Mouse (Mus musculus): Measurements from ENCODE around the gene Atf6. TPM values are rescaled to one million over a fixed set of nuclear protein-coding genes. Genes with fewer than 3 reads are reported as not detected.
A peak's percentile ranks its signal among the peaks of the same experiment; 100 is the strongest.

The Atf6 gene
- polyA plus RNA-seq, 1 experiment, result 43.1 TPM

GRCm38 (mm10) chr1:170718133-170718810, 149.3 kb downstream of the Atf6 start:
- TF ChIP-seq POLR2A (IDR thresholded peaks at IDR 0.05; ENCODE audit: borderline replicate concordance, low read depth, low read length), result no peak
- no peak for TF ChIP-seq CTCF (IDR thresholded peaks at IDR 0.05; ENCODE audit: low read depth, low read length)
- H3K27ac ChIP-seq (ENCODE audit: insufficient read depth, low read depth, low read length), result no peak overlapping the region
- H3K4me3 ChIP-seq (ENCODE audit: insufficient read depth, low read length), result no peak overlapping the region
- H3K4me1 ChIP-seq (ENCODE audit: control insufficient read depth, insufficient read depth, low read length), result peaks cover 2% of the 10 kb centered on the region; the same call in 1 of the 2 replicates

GRCm38 (mm10) chr1:170717241-170717828, 150.2 kb downstream of the Atf6 start:
- Histone ChIP-seq H3K4me3 (ENCODE audit: insufficient read depth, low read length) (no peak overlapping the region), H3K4me1 (ENCODE audit: control insufficient read depth, insufficient read depth, low read length) (peaks cover 2% of the 10 kb centered on the region; the same call in 1 of the 2 replicates), H3K27ac (ENCODE audit: insufficient read depth, low read depth, low read length) (no peak overlapping the region)
- TF ChIP-seq POLR2A (IDR thresholded peaks at IDR 0.05; ENCODE audit: borderline replicate concordance, low read depth, low read length) (no peak), CTCF (IDR thresholded peaks at IDR 0.05; ENCODE audit: low read depth, low read length) (no peak)

- Histone ChIP-seq H3K4me3 (ENCODE audit: insufficient read depth, low read length) (no peak overlapping the region), H3K27ac (ENCODE audit: insufficient read depth, low read depth, low read length) (no peak overlapping the region), H3K4me1 (ENCODE audit: control insufficient read depth, insufficient read depth, low read length) (peaks cover 37% of the 10 kb centered on the region)
- no peak for TF ChIP-seq CTCF (IDR thresholded peaks at IDR 0.05; ENCODE audit: low read depth, low read length)
- no peak for TF ChIP-seq POLR2A (IDR thresholded peaks at IDR 0.05; ENCODE audit: borderline replicate concordance, low read depth, low read length)
Measured at GRCm38 (mm10) chr1:170711731-170712130, 155.8 kb downstream of the Atf6 start.

GRCm38 (mm10) chr1:170709969-170710368, 157.6 kb downstream of the Atf6 start:
- Histone ChIP-seq H3K4me1 (ENCODE audit: control insufficient read depth, insufficient read depth, low read length) (peaks cover 50% of the 10 kb centered on the region), H3K27ac (ENCODE audit: insufficient read depth, low read depth, low read length) (peak overlapping the region; percentile 99)

GRCm38 (mm10) chr1:170709481-170709880, 158.1 kb downstream of the Atf6 start:
- peak overlapping the region; percentile 99 for H3K27ac ChIP-seq (ENCODE audit: insufficient read depth, low read depth, low read length)
- no peak for TF ChIP-seq CTCF (IDR thresholded peaks at IDR 0.05; ENCODE audit: low read depth, low read length)
- TF ChIP-seq POLR2A (IDR thresholded peaks at IDR 0.05; ENCODE audit: borderline replicate concordance, low read depth, low read length), result no peak
- H3K4me3 ChIP-seq (ENCODE audit: insufficient read depth, low read length), result peak overlapping the region; percentile 42
- H3K4me1 ChIP-seq (ENCODE audit: control insufficient read depth, insufficient read depth, low read length), result peaks cover 53% of the 10 kb centered on the region

More at GRCm38 (mm10) chr1:170709969-170710368, 157.6 kb downstream of the Atf6 start:
- TF ChIP-seq CTCF (IDR thresholded peaks at IDR 0.05; ENCODE audit: low read depth, low read length) (no peak), POLR2A (IDR thresholded peaks at IDR 0.05; ENCODE audit: borderline replicate concordance, low read depth, low read length) (no peak)
- H3K4me3 ChIP-seq (ENCODE audit: insufficient read depth, low read length), result peak overlapping the region; percentile 42

GRCm38 (mm10) chr1:170709034-170709433, 158.5 kb downstream of the Atf6 start:
- H3K27ac ChIP-seq (ENCODE audit: insufficient read depth, low read depth, low read length), result peak overlapping the region; percentile 99
- no peak for TF ChIP-seq CTCF (IDR thresholded peaks at IDR 0.05; ENCODE audit: low read depth, low read length)
- TF ChIP-seq POLR2A (IDR thresholded peaks at IDR 0.05; ENCODE audit: borderline replicate concordance, low read depth, low read length), result no peak
- H3K4me3 ChIP-seq (ENCODE audit: insufficient read depth, low read length), result no peak overlapping the region
- H3K4me1 ChIP-seq (ENCODE audit: control insufficient read depth, insufficient read depth, low read length), result peaks cover 57% of the 10 kb centered on the region

GRCm38 (mm10) chr1:170706046-170706445, 161.5 kb downstream of the Atf6 start:
- H3K27ac ChIP-seq (ENCODE audit: insufficient read depth, low read depth, low read length), result peak overlapping the region; percentile 41
- TF ChIP-seq CTCF (IDR thresholded peaks at IDR 0.05; ENCODE audit: low read depth, low read length) (no peak), POLR2A (IDR thresholded peaks at IDR 0.05; ENCODE audit: borderline replicate concordance, low read depth, low read length) (no peak)
- no peak overlapping the region for H3K4me3 ChIP-seq (ENCODE audit: insufficient read depth, low read length)
- H3K4me1 ChIP-seq (ENCODE audit: control insufficient read depth, insufficient read depth, low read length), result peaks cover 79% of the 10 kb centered on the region

- Histone ChIP-seq H3K27ac (ENCODE audit: insufficient read depth, low read depth, low read length) (no peak overlapping the region), H3K4me3 (ENCODE audit: insufficient read depth, low read length) (no peak overlapping the region), H3K4me1 (ENCODE audit: control insufficient read depth, insufficient read depth, low read length) (peaks cover 70% of the 10 kb centered on the region)
- TF ChIP-seq POLR2A (IDR thresholded peaks at IDR 0.05; ENCODE audit: borderline replicate concordance, low read depth, low read length) (no peak), CTCF (IDR thresholded peaks at IDR 0.05; ENCODE audit: low read depth, low read length) (no peak)
Measured at GRCm38 (mm10) chr1:170704911-170705594, 162.5 kb downstream of the Atf6 start.

GRCm38 (mm10) chr1:170704103-170704502, 163.5 kb downstream of the Atf6 start:
- no peak for TF ChIP-seq POLR2A (IDR thresholded peaks at IDR 0.05; ENCODE audit: borderline replicate concordance, low read depth, low read length)
- TF ChIP-seq CTCF (IDR thresholded peaks at IDR 0.05; ENCODE audit: low read depth, low read length), result no peak
- Histone ChIP-seq H3K4me3 (ENCODE audit: insufficient read depth, low read length) (no peak overlapping the region), H3K4me1 (ENCODE audit: control insufficient read depth, insufficient read depth, low read length) (peaks cover 64% of the 10 kb centered on the region), H3K27ac (ENCODE audit: insufficient read depth, low read depth, low read length) (no peak overlapping the region)

GRCm38 (mm10) chr1:170702958-170703357, 164.6 kb downstream of the Atf6 start:
- Histone ChIP-seq H3K4me3 (ENCODE audit: insufficient read depth, low read length) (no peak overlapping the region), H3K4me1 (ENCODE audit: control insufficient read depth, insufficient read depth, low read length) (peaks cover 53% of the 10 kb centered on the region), H3K27ac (ENCODE audit: insufficient read depth, low read depth, low read length) (no peak overlapping the region)
- TF ChIP-seq CTCF (IDR thresholded peaks at IDR 0.05; ENCODE audit: low read depth, low read length) (no peak), POLR2A (IDR thresholded peaks at IDR 0.05; ENCODE audit: borderline replicate concordance, low read depth, low read length) (no peak)
